Mouse (Mus musculus) ES-E14 (cell line): ENCODE measurements at regions not wholly inside any gene's neighbourhood (a gene's known extent, or its start where the extent isn't known, plus 50 kb on each side); places are given as distances from the start of the nearest gene placed in this dataset.

ENCODE experiments used
- DNase-seq: peaks from one replicate; pipeline ENCODE4 v3.0.0-alpha.2; 2013; ENCODE audit warnings: low read depth, low spot score
- H3K27ac ChIP-seq: 2 replicates; pipeline ENCODE4 v1.5.1; 2012; ENCODE audit warnings: low read depth, mild to moderate bottlenecking, low read length, moderate library complexity, mixed read lengths; ENCODE audit not compliant: poor library complexity, insufficient read depth, severe bottlenecking
- H3K36me3 ChIP-seq: 2 replicates; pipeline ENCODE4 v1.6.1; 2012; ENCODE audit warnings: mild to moderate bottlenecking, low read length, moderate library complexity, mixed read lengths; ENCODE audit not compliant: control insufficient read depth, poor library complexity, insufficient read depth, severe bottlenecking
- H3K4me1 ChIP-seq, 2 experiments: fragments of 150-350 bp in 1 of 2; sonication (generic) in 1 of 2; 2 replicates each; pipeline ENCODE4 v1.6.1; 2012; ENCODE audit warnings: low read length in 2 of 2, mild to moderate bottlenecking in 1 of 2, mixed read lengths in 1 of 2; ENCODE audit not compliant: control insufficient read depth in 2 of 2, insufficient read depth in 2 of 2, poor library complexity in 1 of 2
- H3K4me3 ChIP-seq, 2 experiments: fragments of 150-350 bp in 1 of 2; sonication (generic) in 1 of 2; 2 replicates each; pipeline ENCODE4 v1.5.1; 2012; ENCODE audit warnings: low read length in 2 of 2, low read depth in 1 of 2, mild to moderate bottlenecking in 1 of 2, mixed read lengths in 1 of 2; ENCODE audit not compliant: insufficient read depth in 1 of 2, poor library complexity in 1 of 2, severe bottlenecking in 1 of 2
- H3K9ac ChIP-seq: 2 replicates; pipeline ENCODE4 v1.6.1; 2012; ENCODE audit warnings: low read depth, mild to moderate bottlenecking, low read length, mixed read lengths; ENCODE audit not compliant: poor library complexity, insufficient read depth, severe bottlenecking
- H3K9me3 ChIP-seq: fragments of 150-350 bp; sonication (generic); 2 replicates; pipeline ENCODE4 v1.6.1; 2012; ENCODE audit warnings: low read depth, mild to moderate bottlenecking, low read length; ENCODE audit not compliant: control insufficient read depth, insufficient read depth
- CHD2 ChIP-seq: IDR thresholded peaks from 2 replicates; pipeline ENCODE4 v1.6.1; 2014; ENCODE audit warnings: mild to moderate bottlenecking, low read depth, low read length, inconsistent platforms
- HCFC1 ChIP-seq: IDR thresholded peaks from 2 replicates; pipeline ENCODE4 v1.6.1; 2012; ENCODE audit warnings: low read length, inconsistent platforms, borderline replicate concordance; ENCODE audit not compliant: insufficient read depth
- MAFK ChIP-seq: IDR thresholded peaks from 2 replicates; pipeline ENCODE4 v1.6.1; 2014; ENCODE audit warnings: mild to moderate bottlenecking, low read depth, low read length, inconsistent platforms; ENCODE audit not compliant: insufficient read depth
- ZC3H11A ChIP-seq: IDR thresholded peaks from 2 replicates; pipeline ENCODE4 v1.6.1; 2012; ENCODE audit warnings: low read depth, mild to moderate bottlenecking, inconsistent platforms, low read length, borderline replicate concordance
- ZNF384 ChIP-seq: IDR thresholded peaks from 2 replicates; pipeline ENCODE4 v1.6.1; 2012; ENCODE audit warnings: low read depth, low read length, inconsistent platforms
- in situ Hi-C, 2 experiments: fragments of 600-800 bp; cut with MboI; formaldehyde crosslinking; loops; one replicate each; pipeline ENCODE4 v1.15.1; 2025; ENCODE audit warnings: low sequenced_read_pairs in 2 of 2, inconsistent platforms in 1 of 2; ENCODE audit not compliant: unreplicated experiment in 2 of 2

GRCm38 (mm10) chr8:76540611-76541010, 358.6 kb upstream of the Nr3c2 start:
- no peaks in the 10 kb centered on the region for H3K36me3 ChIP-seq
- in situ Hi-C loops: no loop called here
- no peak overlapping the region for H3K9ac ChIP-seq
- H3K9me3 ChIP-seq: no peaks in the 10 kb centered on the region
- no peak overlapping the region for H3K27ac ChIP-seq
- no peak for DNase-seq
- H3K4me3 ChIP-seq: no peak overlapping the region
- TF ChIP-seq ZC3H11A: no peak
- no peaks in the 10 kb centered on the region for H3K4me1 ChIP-seq

- Histone ChIP-seq H3K9me3 (no peaks in the 10 kb centered on the region), H3K9ac (no peak overlapping the region), H3K4me1 (no peaks in the 10 kb centered on the region), H3K36me3 (no peaks in the 10 kb centered on the region), H3K4me3 (no peak overlapping the region), H3K27ac (no peak overlapping the region)
- DNase-seq: no peak
- in situ Hi-C loops: no loop called here
- TF ChIP-seq ZC3H11A (no peak), HCFC1 (no peak), ZNF384 (no peak), MAFK (no peak), CHD2 (no peak)
Measured at GRCm38 (mm10) chr8:76551681-76552080, 347.6 kb upstream of the Nr3c2 start.

- Histone ChIP-seq H3K27ac (no peak overlapping the region), H3K9ac (no peak overlapping the region), H3K9me3 (no peaks in the 10 kb centered on the region), H3K4me1 (no peaks in the 10 kb centered on the region), H3K36me3 (no peaks in the 10 kb centered on the region), H3K4me3 (no peak overlapping the region)
- in situ Hi-C loops: no loop called here
- no peak for DNase-seq
- TF ChIP-seq HCFC1 (no peak), CHD2 (no peak), ZNF384 (no peak), MAFK (no peak), ZC3H11A (no peak)
Measured at GRCm38 (mm10) chr8:76601566-76601965, 297.7 kb upstream of the Nr3c2 start.

- no peaks in the 10 kb centered on the region for H3K36me3 ChIP-seq
- H3K4me1 ChIP-seq: no peaks in the 10 kb centered on the region
- in situ Hi-C loops: no loop called here
- H3K9ac ChIP-seq: no peak overlapping the region
- no peak overlapping the region for H3K4me3 ChIP-seq
- DNase-seq: no peak
- no peaks in the 10 kb centered on the region for H3K9me3 ChIP-seq
- H3K27ac ChIP-seq: no peak overlapping the region
- TF ChIP-seq ZC3H11A: no peak
- TF ChIP-seq CHD2: no peak
- no peak for TF ChIP-seq MAFK
- TF ChIP-seq HCFC1: no peak
- TF ChIP-seq ZNF384: no peak
Measured at GRCm38 (mm10) chr8:76618721-76619120, 280.5 kb upstream of the Nr3c2 start.

- in situ Hi-C loops: no loop called here
- no peak overlapping the region for H3K9ac ChIP-seq
- H3K4me1 ChIP-seq: no peaks in the 10 kb centered on the region
- no peak overlapping the region for H3K4me3 ChIP-seq
- no peak for TF ChIP-seq CHD2
- no peak for TF ChIP-seq ZNF384
- TF ChIP-seq HCFC1: no peak
- TF ChIP-seq MAFK: no peak
- no peak for DNase-seq
- H3K27ac ChIP-seq: no peak overlapping the region
- H3K9me3 ChIP-seq: no peaks in the 10 kb centered on the region
- no peaks in the 10 kb centered on the region for H3K36me3 ChIP-seq
Measured at GRCm38 (mm10) chr8:76620853-76621252, 278.4 kb upstream of the Nr3c2 start.
